Mouse (Mus musculus) adrenal gland, adult (tissue): ENCODE results near the gene Ajuba.
"Not testable (repeated sequence)": the region's sequence is repeated elsewhere in the genome, so short reads cannot be mapped to it uniquely, and the experiment has no call there.

Source experiments
- DNase-seq, 2 experiments: peaks; one replicate each; pipeline ENCODE4 v3.0.0; 2022 to 2023; ENCODE audit warnings: low spot score in 1 of 2; ENCODE audit not compliant: inconsistent age in 2 of 2

The Ajuba gene

GRCm38 (mm10) chr14:54577089-54577982 lies at the start of gene Ajuba:
Ajuba (minus strand) TSS chr14:54577558.
- peak; percentile 93 to 97 for DNase-seq

- no peak for DNase-seq
Measured at GRCm38 (mm10) chr14:54624976-54625375, 47.6 kb upstream of the Ajuba start.

GRCm38 (mm10) chr14:54623334-54623733 lies 46.0 kb upstream of the Ajuba start:
- no peak for DNase-seq

GRCm38 (mm10) chr14:54621133-54621532 lies 43.8 kb upstream of the Ajuba start, which contains the start of gene Psmb11:
Psmb11 (plus strand) TSS chr14:54621433.
- no peak for DNase-seq

GRCm38 (mm10) chr14:54617897-54618365 lies 40.6 kb upstream of the Ajuba start, which contains the start of gene Psmb5:
Psmb5 (minus strand) TSS chr14:54618022.
- peak; percentile 90 to 98 for DNase-seq

GRCm38 (mm10) chr14:54617152-54617896 lies 40.0 kb upstream of the Ajuba start:
- peak in 1 of 2 experiments; percentile 58 for DNase-seq

- peak in 1 of 2 experiments; percentile 79 for DNase-seq
Measured at GRCm38 (mm10) chr14:54616226-54616825, 39.0 kb upstream of the Ajuba start.

- not testable (repeated sequence) for DNase-seq
Measured at GRCm38 (mm10) chr14:54614130-54614529, 36.8 kb upstream of the Ajuba start.

- DNase-seq, result peak in 1 of 2 experiments; percentile 35
Measured at GRCm38 (mm10) chr14:54610648-54611047, 33.3 kb upstream of the Ajuba start.

GRCm38 (mm10) chr14:54609962-54610361 lies 32.6 kb upstream of the Ajuba start:
- DNase-seq, result peak in 1 of 2 experiments; percentile 70

GRCm38 (mm10) chr14:54609245-54609644 lies 31.9 kb upstream of the Ajuba start:
- no peak for DNase-seq

- DNase-seq, result no peak
Measured at GRCm38 (mm10) chr14:54607226-54607625, 29.9 kb upstream of the Ajuba start.

- peak; percentile 85 to 92 for DNase-seq
Measured at GRCm38 (mm10) chr14:54605752-54606321, 28.5 kb upstream of the Ajuba start, which contains the start of gene 4931414P19Rik. 4931414P19Rik (minus strand) TSS chr14:54605993.

- DNase-seq, result no peak
Measured at GRCm38 (mm10) chr14:54603686-54604085, 26.3 kb upstream of the Ajuba start.

GRCm38 (mm10) chr14:54603038-54603654 lies 25.8 kb upstream of the Ajuba start:
- DNase-seq, result peak; percentile 96 to 98

GRCm38 (mm10) chr14:54602613-54603012 lies 25.3 kb upstream of the Ajuba start:
- no peak for DNase-seq

- no peak for DNase-seq
Measured at GRCm38 (mm10) chr14:54601601-54602000, 24.2 kb upstream of the Ajuba start.

- no peak for DNase-seq
Measured at GRCm38 (mm10) chr14:54597084-54597483, 19.7 kb upstream of the Ajuba start.

GRCm38 (mm10) chr14:54594631-54595414 lies 17.5 kb upstream of the Ajuba start:
- DNase-seq, result no peak
